15 mouse cellular contexts compared by ENCODE assay signal in the genomic region with DNA sequence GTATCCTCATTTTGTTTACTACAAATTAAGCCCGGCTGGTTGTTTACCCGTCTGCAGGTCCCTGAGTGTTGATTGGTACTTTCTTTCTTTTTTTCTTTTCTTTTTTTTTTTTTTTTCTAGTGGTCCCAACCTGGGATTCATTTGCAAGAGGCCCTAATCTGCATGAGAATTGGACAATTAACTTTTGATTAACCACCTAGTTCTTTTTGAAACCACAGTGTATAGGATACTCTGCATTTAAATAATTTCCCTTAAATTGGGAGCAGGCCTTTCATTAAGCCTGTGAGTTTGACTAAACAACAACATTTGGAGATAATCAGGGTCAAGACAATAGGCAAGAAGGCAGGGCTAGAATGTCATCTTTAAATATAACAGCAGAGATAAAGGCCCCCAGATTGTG.
"Had no signal": no experiment of that assay in that cellular context is flagged by ENCODE, and none has a peak within 500 bp of the region (broad histone marks: within the 10 kb centered on the region; RNA-seq: fewer than 3 reads in every experiment).

No protein-coding gene starts in this region.

- ATAC-seq: midbrain, embryonic 15.5 days had no signal

- H3K4me3 ChIP-seq: midbrain, embryonic 10.5 days; midbrain, embryonic 12.5 days; midbrain, embryonic 15.5 days; myocyte; neural tube, embryonic 13.5 days; neural tube, embryonic 15.5 days had no signal

- H3K9ac ChIP-seq: lung, embryonic 14.5 days; midbrain, embryonic 12.5 days; midbrain, embryonic 15.5 days; neural tube, embryonic 13.5 days; neural tube, embryonic 15.5 days had no signal

- DNase-seq: lung, adult 18-20 months; right cerebral cortex, adult 18-20 months; right cerebral cortex, postnatal 25 days; right cerebral cortex, postnatal 4 days; spleen, adult 18-20 months; thymus, adult 18-20 months; thymus, postnatal 14 days; thymus, postnatal 36 days had no signal

- H3K36me3 ChIP-seq: midbrain, embryonic 10.5 days; midbrain, embryonic 12.5 days; midbrain, embryonic 15.5 days; neural tube, embryonic 13.5 days; neural tube, embryonic 15.5 days had no signal

- H3K4me2 ChIP-seq: lung, embryonic 14.5 days; midbrain, embryonic 12.5 days; midbrain, embryonic 15.5 days; neural tube, embryonic 13.5 days; neural tube, embryonic 15.5 days had no signal

- H3K27me3 ChIP-seq: midbrain, embryonic 12.5 days; midbrain, embryonic 15.5 days; neural tube, embryonic 13.5 days; neural tube, embryonic 15.5 days had no signal

- H3K9me3 ChIP-seq: midbrain, embryonic 10.5 days; midbrain, embryonic 12.5 days; midbrain, embryonic 15.5 days; neural tube, embryonic 13.5 days; neural tube, embryonic 15.5 days had no signal

- H3K27ac ChIP-seq: midbrain, embryonic 12.5 days; midbrain, embryonic 15.5 days; neural tube, embryonic 15.5 days had no signal
